ENCODE assay signal across 8 mouse cellular contexts in the genomic region with DNA sequence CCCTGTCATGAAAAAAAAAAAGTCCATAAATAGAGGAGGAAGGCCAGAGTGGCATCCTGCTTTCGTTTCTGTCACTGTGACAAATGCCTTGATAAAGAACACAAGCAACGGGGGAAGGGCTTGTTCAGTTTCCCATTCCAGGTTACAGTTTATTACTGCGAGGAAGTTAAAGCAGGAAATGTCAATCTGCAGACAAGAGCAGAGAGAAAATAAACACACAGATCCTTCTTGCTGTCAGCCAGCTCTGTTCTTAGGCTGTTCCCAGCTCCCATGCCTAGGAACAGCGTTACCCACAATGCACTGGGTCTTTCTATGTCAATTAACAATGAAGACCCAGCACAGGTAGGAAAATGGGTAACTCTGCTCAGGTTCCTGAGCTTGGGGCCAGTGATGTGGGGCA. TPM values are rescaled to one million over a fixed set of nuclear protein-coding genes. Genes with fewer than 3 reads are reported as not detected.
DNase-seq lines count a peak whose midpoint lies in the region; ATAC-seq lines count a peak whose summit lies in the region.
"Had no signal": no experiment of that assay in that cellular context is flagged by ENCODE, and none has a peak within 500 bp of the region (broad histone marks: within the 10 kb centered on the region; RNA-seq: fewer than 3 reads in every experiment).

No protein-coding gene starts in this region.

- no peak overlapping the region for H3K4me2 ChIP-seq in midbrain, embryonic 13.5 days (replicated peaks)
- H3K4me2 ChIP-seq in hindbrain, embryonic 12.5 days (replicated peaks): no peak overlapping the region
- no peak overlapping the region for H3K4me2 ChIP-seq in stomach, embryonic 14.5 days (replicated peaks; ENCODE audit: low read depth, low read length)

- DNase-seq in midbrain, embryonic 10.5 days (ENCODE audit: low spot score): no peak
- peak; percentile 56 to 78 for DNase-seq in kidney, postnatal 36 days
- DNase-seq in left cerebral cortex, postnatal 10 days (ENCODE audit: extremely low spot score in 1 of 2, low spot score in 2 of 2): no peak
- no peak for DNase-seq in thymus, postnatal 0 days (ENCODE audit: low spot score)
- DNase-seq: thymus, postnatal 36 days had no signal

- 0 out of 2 replicates have a peak, but pooled peaks cover 3% of the 10 kb centered on the region for H3K4me1 ChIP-seq in midbrain, embryonic 13.5 days (replicated peaks)
- H3K4me1 ChIP-seq in midbrain, embryonic 10.5 days: peaks cover 19% of the 10 kb centered on the region
- H3K4me1 ChIP-seq in hindbrain, embryonic 12.5 days: peaks cover 4% of the 10 kb centered on the region; the same call in 1 of the 2 replicates
- H3K4me1 ChIP-seq in stomach, embryonic 14.5 days (ENCODE audit: control insufficient read depth, insufficient read depth, low read length): peaks cover 24% of the 10 kb centered on the region

- no peak overlapping the region for H3K4me3 ChIP-seq in midbrain, embryonic 13.5 days (replicated peaks)
- no peak overlapping the region for H3K4me3 ChIP-seq in midbrain, embryonic 10.5 days
- no peak overlapping the region for H3K4me3 ChIP-seq in hindbrain, embryonic 12.5 days
- H3K4me3 ChIP-seq in stomach, embryonic 14.5 days (ENCODE audit: low read depth, low read length): no peak overlapping the region

- no peak overlapping the region for H3K9ac ChIP-seq in midbrain, embryonic 13.5 days (replicated peaks)
- H3K9ac ChIP-seq in hindbrain, embryonic 12.5 days: no peak overlapping the region
- H3K9ac ChIP-seq in stomach, embryonic 14.5 days (replicated peaks; ENCODE audit: low read depth, low read length): no peak overlapping the region

- H3K36me3 ChIP-seq in midbrain, embryonic 13.5 days: 0 out of 2 replicates have a peak, but pooled peaks cover 2% of the 10 kb centered on the region
- peaks cover 6% of the 10 kb centered on the region for H3K36me3 ChIP-seq in midbrain, embryonic 10.5 days
- H3K36me3 ChIP-seq in hindbrain, embryonic 12.5 days: no peaks in the 10 kb centered on the region
- H3K36me3 ChIP-seq in stomach, embryonic 14.5 days (ENCODE audit: control insufficient read depth, insufficient read depth, low read length): peaks cover 8% of the 10 kb centered on the region

- WGBS in midbrain, embryonic 13.5 days: 81% methylated on average over 4 of the region's 4 CpGs
- WGBS in midbrain, embryonic 10.5 days: 71% methylated on average over 4 of the region's 4 CpGs
- WGBS in hindbrain, embryonic 12.5 days: 58% methylated on average over 4 of the region's 4 CpGs
- WGBS in stomach, embryonic 14.5 days: 20% methylated on average over 4 of the region's 4 CpGs

- peaks cover 26% of the 10 kb centered on the region for H3K27me3 ChIP-seq in midbrain, embryonic 13.5 days
- H3K27me3 ChIP-seq in midbrain, embryonic 10.5 days (ENCODE audit: low read depth, poor library complexity, severe bottlenecking): peaks cover 23% of the 10 kb centered on the region
- H3K27me3 ChIP-seq in hindbrain, embryonic 12.5 days: peaks cover 17% of the 10 kb centered on the region
- no peaks in the 10 kb centered on the region for H3K27me3 ChIP-seq in stomach, embryonic 14.5 days (ENCODE audit: control insufficient read depth, insufficient read depth, low read length)

- H3K9me3 ChIP-seq in midbrain, embryonic 13.5 days: no peaks in the 10 kb centered on the region
- H3K9me3 ChIP-seq in midbrain, embryonic 10.5 days (replicated peaks): no peaks in the 10 kb centered on the region
- H3K9me3 ChIP-seq in hindbrain, embryonic 12.5 days (replicated peaks): no peaks in the 10 kb centered on the region
- no peaks in the 10 kb centered on the region for H3K9me3 ChIP-seq in stomach, embryonic 14.5 days (ENCODE audit: control insufficient read depth, low read depth, low read length)

- intact Hi-C loops in left cerebral cortex, postnatal 10 days (cut with DNase I): no loop called here

- peak overlapping the region; percentile 54 for H3K27ac ChIP-seq in midbrain, embryonic 13.5 days
- no peak overlapping the region for H3K27ac ChIP-seq in midbrain, embryonic 10.5 days (replicated peaks)
- peak overlapping the region; percentile 9; the same call in 1 of the 2 replicates for H3K27ac ChIP-seq in hindbrain, embryonic 12.5 days
- H3K27ac ChIP-seq in stomach, embryonic 14.5 days (ENCODE audit: low read length): peak overlapping the region; percentile 78

- ATAC-seq in midbrain, embryonic 13.5 days: no peak
- ATAC-seq in hindbrain, embryonic 12.5 days (ENCODE audit: low FRiP score): no peak
- no peak for ATAC-seq in stomach, embryonic 14.5 days (ENCODE audit: insufficient number of reproducible peaks, insufficient read depth, low FRiP score, low read depth)

RNA-seq across cellular contexts. Expression of gene Eva1b, which starts 7.6 kb away (rescaled TPM):
- 10.3 and 12.9 TPM in 2 replicates for polyA plus RNA-seq in midbrain, embryonic 13.5 days (2015; fragmentation: Nextera tagmentation; extraction: Ambion mirVana)
- polyA plus RNA-seq in midbrain, embryonic 10.5 days (2016; fragmentation: Nextera tagmentation; extraction: Ambion mirVana): 22.1 and 25.0 TPM in 2 replicates
- 35.4 and 40.0 TPM in 2 replicates for polyA plus RNA-seq in hindbrain, embryonic 12.5 days (2016; fragmentation: Nextera tagmentation; extraction: Ambion mirVana)
- polyA plus RNA-seq in stomach, embryonic 14.5 days (2014; fragmentation: Nextera tagmentation; extraction: Ambion mirVana): 70.2 and 76.5 TPM in 2 replicates
- 1 to 10 TPM; 6.8 to 8.0 TPM for total RNA-seq in left cerebral cortex, postnatal 10 days (2021)
- polyA plus RNA-seq in thymus, postnatal 0 days (2015; fragmentation: Nextera tagmentation; extraction: Ambion mirVana): 28.2 and 28.7 TPM in 2 replicates

RNA-seq across cellular contexts. Expression of gene Sh3d21, which starts 8.1 kb away (rescaled TPM):
- polyA plus RNA-seq in midbrain, embryonic 13.5 days (2015; fragmentation: Nextera tagmentation; extraction: Ambion mirVana): 0.55 and 1.0 TPM in 2 replicates
- polyA plus RNA-seq in midbrain, embryonic 10.5 days (2016; fragmentation: Nextera tagmentation; extraction: Ambion mirVana): 0.79 and 1.3 TPM in 2 replicates
- 3.7 and 5.3 TPM in 2 replicates for polyA plus RNA-seq in hindbrain, embryonic 12.5 days (2016; fragmentation: Nextera tagmentation; extraction: Ambion mirVana)
- 7.4 and 8.7 TPM in 2 replicates for polyA plus RNA-seq in stomach, embryonic 14.5 days (2014; fragmentation: Nextera tagmentation; extraction: Ambion mirVana)
- 1 to 10 TPM; 1.3 to 1.7 TPM for total RNA-seq in left cerebral cortex, postnatal 10 days (2021)
- 2.2 and 2.7 TPM in 2 replicates for polyA plus RNA-seq in thymus, postnatal 0 days (2015; fragmentation: Nextera tagmentation; extraction: Ambion mirVana)

RNA-seq across cellular contexts. Expression of gene Thrap3, which starts 47.4 kb away (rescaled TPM):
- 174 and 180 TPM in 2 replicates for polyA plus RNA-seq in midbrain, embryonic 13.5 days (2015; fragmentation: Nextera tagmentation; extraction: Ambion mirVana)
- polyA plus RNA-seq in midbrain, embryonic 10.5 days (2016; fragmentation: Nextera tagmentation; extraction: Ambion mirVana): 244 and 256 TPM in 2 replicates
- polyA plus RNA-seq in hindbrain, embryonic 12.5 days (2016; fragmentation: Nextera tagmentation; extraction: Ambion mirVana): 250 and 255 TPM in 2 replicates
- 258 and 268 TPM in 2 replicates for polyA plus RNA-seq in stomach, embryonic 14.5 days (2014; fragmentation: Nextera tagmentation; extraction: Ambion mirVana)
- 100 to 1,000 TPM; 131 to 139 TPM for total RNA-seq in left cerebral cortex, postnatal 10 days (2021)
- 173 and 202 TPM in 2 replicates for polyA plus RNA-seq in thymus, postnatal 0 days (2015; fragmentation: Nextera tagmentation; extraction: Ambion mirVana)

RNA-seq across cellular contexts. Expression of gene Stk40, which starts 51.4 kb away (rescaled TPM):
- polyA plus RNA-seq in midbrain, embryonic 13.5 days (2015; fragmentation: Nextera tagmentation; extraction: Ambion mirVana): 35.7 and 37.0 TPM in 2 replicates
- polyA plus RNA-seq in midbrain, embryonic 10.5 days (2016; fragmentation: Nextera tagmentation; extraction: Ambion mirVana): 45.0 and 48.9 TPM in 2 replicates
- polyA plus RNA-seq in hindbrain, embryonic 12.5 days (2016; fragmentation: Nextera tagmentation; extraction: Ambion mirVana): 49.4 and 51.0 TPM in 2 replicates
- polyA plus RNA-seq in stomach, embryonic 14.5 days (2014; fragmentation: Nextera tagmentation; extraction: Ambion mirVana): 20.0 and 23.6 TPM in 2 replicates
- total RNA-seq in left cerebral cortex, postnatal 10 days (2021): 10 to 100 TPM; 18.6 to 25.9 TPM
- polyA plus RNA-seq in thymus, postnatal 0 days (2015; fragmentation: Nextera tagmentation; extraction: Ambion mirVana): 26.5 and 28.8 TPM in 2 replicates

RNA-seq across cellular contexts. Expression of gene Lsm10, which starts 58.8 kb away (rescaled TPM):
- 45.9 and 52.1 TPM in 2 replicates for polyA plus RNA-seq in midbrain, embryonic 13.5 days (2015; fragmentation: Nextera tagmentation; extraction: Ambion mirVana)
- polyA plus RNA-seq in midbrain, embryonic 10.5 days (2016; fragmentation: Nextera tagmentation; extraction: Ambion mirVana): 48.6 and 49.1 TPM in 2 replicates
- polyA plus RNA-seq in hindbrain, embryonic 12.5 days (2016; fragmentation: Nextera tagmentation; extraction: Ambion mirVana): 37.7 and 39.6 TPM in 2 replicates
- polyA plus RNA-seq in stomach, embryonic 14.5 days (2014; fragmentation: Nextera tagmentation; extraction: Ambion mirVana): 57.5 and 58.4 TPM in 2 replicates
- 10 to 100 TPM; 16.2 to 16.8 TPM for total RNA-seq in left cerebral cortex, postnatal 10 days (2021)
- polyA plus RNA-seq in thymus, postnatal 0 days (2015; fragmentation: Nextera tagmentation; extraction: Ambion mirVana): 55.9 and 61.0 TPM in 2 replicates

Comparison
In these comparisons a context has a peak if more than half of its experiments do, and no peak if none do; other contexts are left out.
1. DNase-seq: peak in kidney, postnatal 36 days (2 of 2); none in midbrain, embryonic 10.5 days (single experiment), left cerebral cortex, postnatal 10 days (0 of 2) and thymus, postnatal 0 days (single experiment).